Mouse (Mus musculus): ENCODE data around the gene Msi2.

GRCm38 (mm10) chr11:88394341-88395075, 323.8 kb downstream of the Msi2 start:
- TF ChIP-seq CTCF (conservative IDR thresholded peaks at IDR 0.05; ENCODE audit: low read length) (no peak), NANOG (IDR thresholded peaks at IDR 0.05; ENCODE audit: borderline replicate concordance, low read length) (no peak), POU5F1 (IDR thresholded peaks at IDR 0.05; ENCODE audit: borderline replicate concordance, low read length) (no peak)

Measured in E14TG2a.4 (cell line).